Mouse (Mus musculus): ENCODE data around the gene Anapc1.
"Not testable (repeated sequence)": the region's sequence is repeated elsewhere in the genome, so short reads cannot be mapped to it uniquely, and the experiment has no call there.

The Anapc1 gene

DNA sequence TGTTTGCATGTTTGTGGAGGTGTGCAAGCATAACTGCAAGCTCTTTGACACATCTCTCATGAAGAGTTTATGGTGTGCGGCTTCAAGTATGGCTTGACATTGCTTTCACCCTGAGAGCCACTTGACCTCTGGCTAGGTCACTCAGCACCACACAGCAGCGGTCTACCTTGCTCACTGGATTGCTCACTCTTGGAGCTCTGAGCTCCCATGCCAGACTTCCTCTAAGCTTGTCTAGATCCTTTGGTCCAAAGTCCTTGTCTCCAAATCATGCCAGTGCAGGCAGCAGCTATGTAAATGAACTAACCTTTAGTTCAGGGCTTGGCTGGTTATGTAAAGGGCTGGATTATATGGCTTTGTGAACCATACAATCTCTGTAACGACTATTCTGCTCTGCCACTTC is 9.2 kb upstream of the Anapc1 start:
- peak; percentile 45 to 81 for DNase-seq

DNA sequence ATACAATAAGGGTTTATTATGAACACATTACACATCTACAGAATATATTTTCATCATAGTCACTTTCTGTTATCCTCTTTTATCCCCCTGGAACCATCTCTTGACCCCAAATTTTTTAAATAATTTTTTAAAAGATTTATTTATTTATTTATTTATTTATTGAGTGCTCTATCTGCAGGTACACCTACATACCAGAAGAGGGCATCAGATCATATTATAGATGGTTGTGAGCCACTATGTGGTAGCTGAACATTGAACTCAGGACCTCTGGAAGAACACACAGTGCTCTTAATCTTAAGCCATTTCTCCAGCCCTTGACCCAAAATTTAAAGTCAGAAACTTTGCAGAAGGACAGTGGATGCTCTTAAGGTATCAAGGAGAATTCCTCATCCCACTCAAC is 7.4 kb upstream of the Anapc1 start:
- DNase-seq: no peak

DNA sequence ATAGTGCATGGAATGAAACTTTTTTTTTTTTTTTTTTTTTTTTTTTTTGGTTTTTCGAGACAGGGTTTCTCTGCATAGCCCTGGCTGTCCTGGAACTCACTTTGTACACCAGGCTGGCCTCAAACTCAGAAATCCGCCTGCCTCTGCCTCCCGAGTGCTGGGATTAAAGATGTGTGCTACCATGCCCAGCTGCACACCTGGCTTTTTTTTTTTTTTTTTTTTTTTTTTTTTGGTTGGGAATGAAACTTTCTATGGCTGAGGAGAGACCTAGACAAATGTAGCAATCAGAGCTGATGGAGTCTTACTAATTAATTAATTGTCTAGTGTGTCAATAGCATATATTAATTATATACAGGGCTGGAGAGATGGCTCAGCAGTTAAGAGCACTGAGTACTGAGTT is 6.6 kb upstream of the Anapc1 start:
- not testable (repeated sequence) for DNase-seq

DNA sequence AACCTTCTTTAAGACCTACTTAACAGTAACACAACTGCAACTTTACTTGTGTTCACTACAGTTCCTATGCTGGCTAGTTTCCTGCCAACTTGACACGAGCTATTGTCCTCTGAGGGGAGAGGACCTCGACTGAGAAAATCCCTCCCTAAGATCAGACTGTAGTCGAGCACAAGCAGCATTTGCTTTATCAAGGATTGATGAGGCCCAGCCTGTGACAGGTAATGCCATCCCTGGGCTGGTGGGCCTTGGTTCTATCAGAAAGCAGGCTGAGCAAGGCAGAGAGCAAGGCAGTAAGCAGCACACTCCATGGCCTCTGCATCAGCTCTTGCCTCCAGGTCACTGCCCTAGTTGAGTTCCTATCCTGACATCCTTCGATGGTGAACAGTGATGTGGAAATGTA is 6.0 kb upstream of the Anapc1 start:
- no peak for DNase-seq

DNA sequence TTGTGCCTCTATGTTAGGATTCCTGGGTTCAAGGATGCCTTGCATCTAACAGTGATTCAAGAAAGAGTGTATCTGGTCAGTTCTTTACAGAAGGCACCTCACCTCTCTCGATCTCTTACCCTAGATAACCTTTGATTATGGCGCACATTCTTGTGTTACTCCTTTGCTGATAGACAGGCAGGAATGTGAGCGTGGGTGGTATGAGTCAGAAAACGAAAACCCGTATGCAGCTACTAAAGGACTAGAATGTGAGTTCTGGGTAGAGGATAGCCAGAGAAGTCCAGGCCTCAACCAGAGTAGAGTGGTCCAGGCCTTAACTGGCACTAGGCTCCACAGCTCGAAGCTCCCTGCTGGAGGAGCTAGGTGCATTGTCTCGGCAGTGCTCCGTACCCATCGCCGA is 5.6 kb upstream of the Anapc1 start:
- DNase-seq: no peak

DNA sequence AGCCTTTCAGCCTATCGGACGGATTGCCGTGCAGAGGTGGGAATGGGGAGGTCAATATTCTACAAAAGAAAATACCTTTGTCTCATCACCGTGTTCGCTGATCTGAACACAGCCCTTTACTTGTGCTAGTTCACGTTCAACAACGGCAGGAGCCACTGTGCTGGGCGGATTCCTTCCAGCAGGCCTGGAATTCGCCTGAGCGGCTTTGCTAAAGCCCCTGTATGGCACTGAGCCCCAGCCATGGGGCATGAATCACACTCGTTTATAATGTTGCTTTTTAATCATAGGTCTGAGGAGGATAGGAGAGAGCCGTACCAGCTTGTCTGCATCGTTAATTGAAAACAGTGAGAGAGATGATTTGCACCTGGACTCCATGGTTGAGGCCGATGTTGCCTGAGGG is 5.1 kb upstream of the Anapc1 start:
- no peak for DNase-seq

DNA sequence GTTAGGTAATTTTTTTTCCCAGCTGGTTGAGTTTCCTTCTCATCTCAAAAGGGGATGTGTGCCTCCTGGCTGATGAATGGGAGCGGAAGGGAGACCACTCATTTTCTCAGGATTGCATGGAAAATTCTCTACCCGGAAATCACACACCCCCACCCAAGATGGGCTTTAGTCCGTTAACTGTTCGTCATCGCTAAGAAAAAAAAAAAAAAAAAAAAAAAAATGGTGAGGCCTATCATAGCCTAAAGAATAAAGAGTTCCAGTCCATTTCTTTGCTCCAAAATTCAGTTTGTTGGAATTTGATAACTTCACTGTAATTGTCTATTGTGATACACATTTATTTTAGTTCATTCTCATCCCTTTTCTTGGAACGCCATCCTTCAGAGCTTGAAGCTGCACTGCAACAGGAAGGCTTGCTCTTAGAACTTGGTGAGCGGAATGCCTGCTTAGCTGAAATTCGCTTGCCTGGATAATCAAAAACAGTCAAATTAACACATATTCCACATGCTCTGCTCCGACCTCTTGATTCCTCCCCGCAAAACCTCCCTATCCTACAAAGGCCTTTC is 448 bp upstream of the Anapc1 start:
- DNase-seq: peak in 1 of 2 experiments; percentile 46

DNA sequence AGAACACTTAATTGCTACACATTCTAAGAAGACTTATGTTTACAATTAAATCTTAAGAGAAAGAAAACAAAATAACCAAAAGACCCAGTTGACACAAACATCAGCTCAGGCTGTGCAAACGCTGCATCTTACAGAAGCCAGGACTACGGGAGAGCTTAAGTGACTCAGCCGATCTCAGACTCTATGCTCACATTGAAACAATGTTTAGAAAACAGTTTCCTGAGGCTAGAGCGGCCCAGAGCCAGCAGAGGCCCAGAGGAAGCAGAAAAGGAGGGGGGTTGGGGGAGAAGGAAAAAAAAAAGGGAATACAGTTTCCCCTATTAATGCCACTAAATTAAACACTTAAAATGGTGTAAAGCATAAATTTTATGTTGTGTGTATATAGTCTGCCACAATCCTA is 6.5 kb downstream of the Anapc1 start:
- DNase-seq: peak in 1 of 2 experiments; percentile 17

DNA sequence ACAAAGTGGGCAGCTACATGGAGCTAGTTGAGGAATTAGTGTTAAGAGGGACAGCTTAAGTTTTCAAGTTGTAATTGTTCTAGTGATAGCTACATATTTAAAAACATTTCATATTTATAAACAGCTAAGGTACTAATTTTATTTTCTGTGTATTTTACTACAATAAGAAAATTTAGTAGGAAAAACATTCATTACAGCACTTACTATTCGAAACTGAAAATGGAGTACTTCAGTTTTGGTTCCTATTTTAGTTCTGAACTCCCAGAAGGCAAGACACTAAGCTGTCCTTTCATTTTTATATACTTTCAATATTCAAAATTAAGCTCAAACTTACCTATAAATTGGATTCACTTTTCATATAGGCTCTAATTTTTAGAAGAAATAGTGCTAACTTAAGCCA is 66.6 kb downstream of the Anapc1 start:
- no peak for DNase-seq

DNA sequence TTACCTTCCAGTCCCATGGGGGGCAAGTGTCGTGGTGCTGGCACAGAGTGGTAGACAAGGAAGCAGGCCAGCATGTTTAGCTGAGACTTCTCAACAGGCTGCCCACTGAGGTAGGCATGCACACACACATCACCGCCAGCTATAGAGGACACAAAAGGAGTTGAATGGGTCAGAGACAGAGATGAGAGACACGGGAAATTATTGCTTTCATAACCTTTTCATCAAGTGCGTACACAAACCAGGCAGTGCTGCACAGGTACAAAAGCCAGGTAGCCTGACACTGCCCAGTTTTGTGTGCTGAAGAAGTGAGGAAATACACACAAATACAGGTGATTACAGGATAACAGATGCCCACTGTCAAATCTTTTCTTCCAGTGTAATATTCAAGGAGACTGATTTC is 71.8 kb downstream of the Anapc1 start:
- no peak for DNase-seq

DNA sequence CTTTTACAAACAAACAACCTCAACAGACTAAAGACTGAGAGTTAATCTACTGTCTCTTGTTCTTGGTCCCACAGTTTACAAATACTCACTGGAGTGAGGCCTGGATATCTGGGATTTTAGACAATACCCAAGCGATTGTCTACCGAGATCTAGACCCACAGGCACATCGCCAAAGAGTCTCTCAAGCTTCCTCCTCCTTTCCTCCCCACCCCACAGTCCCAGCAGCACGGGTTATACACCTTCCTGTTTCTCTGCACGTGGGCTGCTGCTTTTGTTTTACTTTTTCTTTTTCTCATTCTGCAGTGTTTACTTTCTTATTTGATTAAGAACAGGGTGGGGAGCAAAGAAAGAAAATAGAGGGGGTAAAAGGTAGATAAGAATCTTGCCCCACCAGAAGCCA is 73.8 kb downstream of the Anapc1 start:
- DNase-seq: peak in 1 of 2 experiments; percentile 27

DNA sequence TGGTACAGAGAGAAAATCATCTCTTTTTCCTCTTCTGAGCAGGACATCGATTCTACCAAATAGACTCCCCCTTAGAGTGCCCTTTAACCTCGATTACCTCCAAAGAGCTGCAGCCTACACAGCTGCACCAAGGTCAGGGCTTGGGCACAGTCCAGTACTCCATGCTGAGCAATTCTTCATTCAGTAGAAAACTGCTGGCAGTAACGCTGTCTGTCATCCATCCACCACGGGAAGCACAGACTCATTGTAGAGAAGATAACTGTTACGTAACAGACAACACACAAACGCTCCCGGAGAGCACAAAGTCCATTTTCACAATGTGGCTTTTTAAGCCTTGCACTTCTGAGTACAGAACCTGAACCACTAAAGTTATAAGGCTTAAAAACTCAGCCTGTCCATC is 74.9 kb downstream of the Anapc1 start:
- DNase-seq: peak; percentile 32 to 80

DNA sequence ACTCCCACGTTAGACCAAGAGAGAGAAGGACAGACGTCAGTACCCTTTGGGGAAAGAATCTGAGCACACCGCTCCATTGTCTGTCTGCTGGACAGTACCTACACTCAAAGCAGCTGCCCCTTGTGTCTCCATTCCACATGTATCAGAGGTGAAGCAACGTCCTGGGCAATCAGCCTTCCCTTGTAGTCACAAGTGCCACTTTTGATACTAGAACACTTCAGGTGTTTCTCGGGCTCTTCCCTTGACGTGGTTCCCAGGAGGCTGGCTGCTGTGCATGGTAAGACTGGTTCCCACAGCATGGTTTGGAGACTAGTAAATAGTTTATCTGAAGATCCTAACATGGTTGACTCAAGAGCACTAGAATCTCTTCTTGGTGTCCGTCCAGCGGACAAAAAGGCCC is 76.0 kb downstream of the Anapc1 start:
- DNase-seq: no peak

DNA sequence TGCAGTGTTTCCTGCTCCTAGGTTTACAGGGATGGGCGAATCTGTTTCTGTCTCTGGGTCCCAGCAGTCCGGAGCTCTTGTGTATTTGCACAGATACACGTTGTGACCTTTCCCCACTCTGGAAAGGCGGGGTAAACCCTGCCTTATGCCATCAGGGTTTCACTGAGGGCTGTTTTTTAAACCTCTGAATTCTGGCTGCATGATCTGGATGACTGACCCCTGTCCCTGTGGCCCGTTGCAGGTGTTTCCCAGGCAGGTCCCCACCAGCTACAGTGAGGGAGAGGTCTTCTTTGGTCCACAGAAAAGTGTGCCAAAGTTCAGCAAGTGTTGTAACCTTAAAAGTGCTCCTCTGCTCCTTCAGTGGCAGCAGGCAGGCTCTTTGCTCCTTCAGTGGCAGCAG is 77.9 kb downstream of the Anapc1 start:
- peak in 1 of 2 experiments; percentile 58 for DNase-seq

DNA sequence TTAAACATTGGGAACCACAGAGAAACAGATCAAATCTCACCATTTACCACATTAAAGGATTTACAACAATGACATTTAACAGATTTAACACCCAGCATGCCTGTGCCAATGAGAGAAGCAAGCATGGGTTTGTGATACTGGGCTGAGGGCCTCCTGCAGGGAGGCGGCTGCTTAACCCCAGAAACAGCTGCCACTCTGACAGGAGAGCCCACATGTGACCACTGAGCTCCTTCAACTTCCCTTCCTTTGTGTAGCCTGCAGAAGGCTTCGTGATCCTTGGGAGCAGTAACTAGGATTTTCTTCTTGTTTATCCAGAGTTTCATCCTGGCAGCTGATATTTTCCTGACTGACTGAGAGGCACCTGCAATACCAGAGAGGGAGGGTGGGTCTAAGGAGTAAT is 85.7 kb downstream of the Anapc1 start:
- DNase-seq: no peak

DNA sequence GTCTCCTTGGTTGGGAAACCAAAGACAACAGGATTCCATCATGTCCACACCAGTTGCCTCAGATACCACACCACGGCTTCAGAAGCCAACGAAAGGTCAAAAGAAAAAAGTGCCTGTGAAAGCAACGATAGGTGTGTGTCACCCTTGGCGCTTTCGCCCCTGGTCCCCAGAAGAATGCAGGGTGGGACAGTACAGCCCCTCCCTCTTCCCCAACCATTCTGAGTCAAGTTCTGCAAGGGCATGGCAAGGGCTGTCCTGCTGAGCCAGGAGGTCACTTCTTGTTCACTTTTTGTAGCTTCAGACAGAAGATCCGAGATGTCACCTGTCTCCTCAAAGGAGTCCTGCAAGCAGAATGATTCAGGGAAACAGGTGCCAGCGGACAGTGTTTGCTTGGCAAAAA is 94.9 kb downstream of the Anapc1 start:
- DNase-seq: no peak

DNA sequence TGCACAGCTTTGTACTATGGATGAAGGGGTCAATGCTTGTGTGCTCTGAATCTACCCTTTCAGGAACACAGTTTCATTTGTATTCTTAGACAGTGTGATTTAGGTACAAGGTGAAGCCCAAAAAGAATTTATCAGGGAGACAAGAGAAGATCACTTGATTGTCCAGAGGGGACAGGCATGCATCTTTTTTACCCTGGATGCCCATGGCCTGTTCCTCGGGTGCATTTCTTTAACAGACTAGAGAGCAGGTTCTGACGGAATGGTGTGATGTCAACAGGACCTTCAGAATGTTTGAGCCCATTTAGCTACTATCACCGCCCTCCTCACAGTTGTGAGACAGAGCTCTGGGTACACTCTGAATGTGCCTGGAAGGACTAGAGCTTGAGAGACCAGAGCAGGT is 96.3 kb downstream of the Anapc1 start, which contains the start of gene Spdye4c:
Gene Spdye4c (plus strand): TSS at position 301 of the 400 bp plus-strand sequence.
- no peak for DNase-seq

DNA sequence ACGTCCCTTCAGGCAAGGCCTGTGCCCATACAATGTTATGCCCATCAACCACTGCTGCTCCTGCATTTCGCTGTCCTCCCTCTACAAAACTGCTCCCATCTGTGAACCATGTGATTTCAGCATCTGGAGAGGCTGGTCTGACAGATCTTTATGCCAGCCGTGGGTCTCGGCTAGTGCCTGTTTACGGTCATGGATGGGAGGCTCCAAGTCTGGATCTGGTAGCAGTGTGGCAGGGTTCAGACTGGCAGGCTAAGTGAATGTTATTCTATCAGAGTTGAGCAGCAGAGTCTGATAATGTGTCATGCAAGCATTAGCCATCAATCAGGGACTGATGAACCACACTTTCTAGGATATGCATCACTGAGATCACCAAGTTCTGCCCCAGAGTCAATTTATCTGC is 104.3 kb downstream of the Anapc1 start:
- no peak for DNase-seq

DNA sequence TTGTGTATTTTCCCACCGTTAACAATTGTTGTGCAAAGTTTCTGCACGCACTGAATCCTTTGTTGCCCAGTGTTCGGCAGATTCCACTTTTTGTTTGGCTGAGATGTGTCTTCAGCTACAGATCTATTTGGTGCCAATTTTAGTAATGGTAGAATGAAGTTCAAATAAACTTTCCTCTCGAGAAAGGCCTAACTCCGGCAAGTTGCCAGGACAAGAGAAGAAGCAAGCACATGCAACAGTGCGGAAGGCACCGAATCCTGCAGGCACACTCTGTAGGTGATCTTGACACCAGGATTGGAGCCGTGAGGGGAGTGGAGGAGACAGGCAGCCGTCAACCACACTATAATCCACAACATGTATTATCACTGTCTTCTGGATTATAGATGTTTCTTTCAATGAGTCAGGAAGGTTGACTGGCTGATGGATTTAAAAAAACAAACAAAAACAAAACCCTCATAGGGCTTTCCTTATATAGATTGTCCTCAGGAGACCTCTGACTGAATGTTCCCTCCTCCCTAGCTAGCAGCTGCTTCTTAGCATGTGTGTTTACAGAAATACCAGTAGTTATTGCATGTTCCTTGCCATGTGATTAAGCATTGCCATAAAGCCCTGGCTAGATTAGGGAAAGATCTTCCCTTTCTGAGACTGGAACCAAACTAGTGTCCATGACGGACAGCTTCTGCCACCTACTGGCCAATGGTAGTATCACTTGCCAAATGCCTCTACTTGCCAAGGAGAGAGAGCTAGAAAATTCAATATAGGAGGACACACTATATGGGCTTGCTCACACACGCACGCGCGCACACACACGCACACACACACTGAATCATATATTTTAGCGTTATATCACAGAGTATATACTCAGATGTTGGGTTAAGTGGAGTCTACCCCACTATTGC is 114.2 kb downstream of the Anapc1 start:
- peak; percentile 67 to 89 for DNase-seq

DNA sequence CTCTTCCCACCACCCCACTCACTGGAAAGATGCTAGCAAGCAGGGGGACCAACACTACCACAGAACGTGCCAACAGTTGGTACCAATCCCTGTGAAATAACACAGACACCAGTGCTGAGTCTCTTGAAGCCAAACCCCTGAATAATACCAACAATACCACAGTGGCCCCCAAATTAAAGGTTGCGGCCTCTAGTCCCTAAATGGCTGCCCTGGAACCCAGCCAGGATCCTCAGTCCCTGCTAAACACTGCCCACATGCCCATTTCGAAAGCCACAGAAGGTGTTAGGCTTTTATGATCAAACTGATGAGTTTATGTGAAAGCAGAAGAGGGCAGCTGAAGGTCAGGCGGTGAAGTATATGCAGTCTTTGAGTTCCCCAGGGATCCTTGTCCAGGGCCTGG is 116.2 kb downstream of the Anapc1 start:
- no peak for DNase-seq

DNA sequence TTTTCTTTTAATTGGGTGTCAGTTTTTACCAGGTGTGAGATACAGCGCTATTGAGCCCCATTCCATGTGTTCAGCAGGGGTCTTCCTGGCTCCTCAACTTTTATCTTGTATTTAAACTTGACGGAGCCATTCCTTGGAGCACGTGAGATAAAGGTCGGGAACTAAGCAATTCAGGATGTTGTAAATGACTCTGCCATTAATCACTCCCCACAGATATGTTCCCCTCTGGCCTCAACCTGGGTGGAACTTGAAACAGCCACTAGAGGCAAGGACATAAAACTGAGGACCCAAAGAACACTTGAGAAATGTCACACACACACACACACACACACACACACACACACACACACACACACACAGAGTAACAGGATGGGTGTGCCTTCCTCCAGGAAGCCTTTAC is 118.7 kb downstream of the Anapc1 start:
- DNase-seq: no peak

DNA sequence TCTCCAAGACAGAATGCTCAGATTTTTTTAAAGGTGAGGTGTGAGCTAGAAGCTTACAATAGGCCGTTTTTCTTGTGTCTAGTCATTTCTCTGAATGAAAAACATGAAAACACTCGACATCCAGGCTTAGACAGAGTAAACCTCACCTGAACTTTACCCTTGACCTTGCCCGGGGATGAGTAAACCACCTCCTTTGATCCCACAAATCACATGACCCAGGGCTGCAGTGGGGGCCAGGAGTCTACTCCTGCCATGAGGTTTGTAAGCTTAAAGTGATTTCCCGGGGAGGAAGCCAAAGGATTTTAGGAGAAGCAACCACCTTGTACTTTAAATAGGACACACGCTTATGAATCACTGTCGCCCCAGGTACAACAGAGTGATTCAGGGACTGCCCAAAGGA is 119.2 kb downstream of the Anapc1 start:
- DNase-seq: peak in 1 of 2 experiments; percentile 44

DNA sequence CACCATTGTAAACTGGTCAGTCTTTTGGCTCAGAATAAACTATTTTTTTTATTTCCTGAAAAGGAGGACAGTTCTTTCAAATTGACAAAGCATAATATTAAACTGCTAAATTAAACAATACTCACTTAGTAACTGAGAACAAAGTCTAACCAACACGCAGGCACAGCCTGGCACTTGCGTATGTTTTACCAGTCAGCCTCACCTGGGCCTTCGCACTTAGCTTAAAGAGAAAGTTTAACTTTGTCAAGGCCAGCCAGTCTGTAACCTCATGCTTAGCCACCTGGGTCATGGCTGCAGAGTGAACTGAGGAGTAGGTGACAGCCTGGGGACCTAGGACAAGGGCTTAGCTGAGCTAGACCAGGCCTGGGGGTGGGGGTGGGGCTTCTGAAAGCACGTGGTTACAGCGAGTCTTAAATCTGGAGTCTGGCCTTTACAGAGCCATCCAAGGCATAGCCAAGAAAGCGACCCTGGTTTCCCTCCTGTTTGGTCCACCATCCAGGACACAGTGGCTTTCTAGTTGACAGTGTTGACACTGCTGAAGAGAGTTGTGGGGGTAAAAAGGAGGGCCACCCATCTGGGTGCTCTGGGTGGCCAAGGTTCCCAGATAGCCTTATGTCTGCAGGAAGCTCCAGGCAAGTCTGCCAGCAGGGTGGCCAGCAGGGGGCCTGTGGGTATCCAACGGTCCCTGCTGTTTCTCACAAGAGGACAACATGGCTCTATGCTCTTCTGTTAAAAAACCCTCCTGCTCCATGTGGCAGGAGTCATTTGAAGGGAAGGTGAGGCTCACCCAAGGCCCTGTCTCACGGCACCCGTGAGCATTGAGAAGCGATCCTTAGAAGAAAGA is 120.7 kb downstream of the Anapc1 start:
- peak in 1 of 2 experiments; percentile 54 for DNase-seq

DNA sequence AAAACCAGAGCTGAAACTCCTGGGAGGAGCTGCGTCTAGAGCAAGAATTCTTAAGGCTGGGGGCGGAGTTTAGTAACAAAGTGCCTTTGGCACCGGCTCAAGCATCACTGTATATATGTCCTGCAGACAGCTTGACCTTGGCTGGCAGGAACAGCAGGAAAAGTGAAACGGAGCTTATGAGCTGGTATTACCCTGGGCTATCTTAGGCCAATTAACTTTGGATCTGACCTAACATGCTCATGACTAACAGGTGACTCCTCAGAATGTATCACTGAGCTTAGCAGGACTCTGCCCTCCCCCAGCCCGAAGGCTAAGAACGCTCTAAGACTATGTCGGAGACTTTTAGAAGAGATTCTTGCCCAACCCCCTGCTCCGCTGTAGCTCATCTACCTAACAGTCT is 121.3 kb downstream of the Anapc1 start:
- DNase-seq: no peak
